Mouse (Mus musculus) kidney, postnatal 4 days (tissue): ENCODE data around the gene Olfm4.

Experiments
- DNase-seq, 2 experiments: peaks; one replicate each; pipeline ENCODE4 v3.0.0; 2021; ENCODE audit warnings: mixed read lengths in 2 of 2

The Olfm4 gene

GRCm38 (mm10) chr14:80029297-80030001 lies 45.6 kb downstream of the Olfm4 start:
- no peak for DNase-seq

GRCm38 (mm10) chr14:80039645-80040272 lies 55.9 kb downstream of the Olfm4 start:
- peak; percentile 44 to 65 for DNase-seq

- DNase-seq = peak in 1 of 2 experiments; percentile 39
Measured at GRCm38 (mm10) chr14:80046104-80046734, 62.3 kb downstream of the Olfm4 start.

- DNase-seq = peak; percentile 20 to 23
Measured at GRCm38 (mm10) chr14:80047368-80048101, 63.7 kb downstream of the Olfm4 start.

- DNase-seq = no peak
Measured at GRCm38 (mm10) chr14:80055725-80056124, 71.8 kb downstream of the Olfm4 start.

GRCm38 (mm10) chr14:80061686-80062085 lies 77.8 kb downstream of the Olfm4 start:
- no peak for DNase-seq

GRCm38 (mm10) chr14:80062896-80063295 lies 79.0 kb downstream of the Olfm4 start:
- no peak for DNase-seq

- DNase-seq = no peak
Measured at GRCm38 (mm10) chr14:80070580-80070979, 86.7 kb downstream of the Olfm4 start.
